Comparison of ENCODE assay signal across 10 mouse cellular contexts in the genomic region with DNA sequence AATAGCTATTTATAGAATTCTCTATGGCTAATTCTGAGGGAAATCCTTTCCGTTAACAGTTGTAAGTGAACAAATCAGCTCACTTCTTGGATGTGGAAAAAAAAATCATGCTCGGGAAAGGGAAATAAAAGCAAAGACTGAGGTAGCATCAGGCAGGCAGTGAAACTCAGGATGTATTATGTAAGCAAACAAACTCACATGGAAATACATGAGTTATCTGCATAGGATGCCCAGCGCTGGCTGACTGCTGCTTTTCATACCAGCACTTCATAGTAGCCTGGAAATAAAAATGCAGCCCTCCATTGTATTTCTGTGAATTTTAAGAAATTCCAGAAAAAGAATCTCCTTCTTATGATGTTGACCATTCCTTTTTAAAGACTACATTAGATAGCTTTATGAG.
DNase-seq lines count a peak whose midpoint lies in the region; ATAC-seq lines count a peak whose summit lies in the region.
"Had no signal": no experiment of that assay in that cellular context is flagged by ENCODE, and none has a peak within 500 bp of the region (broad histone marks: within the 10 kb centered on the region; RNA-seq: fewer than 3 reads in every experiment).

No protein-coding gene starts in this region.

- H3K27me3 ChIP-seq in heart, embryonic 14.5 days (ENCODE audit: control insufficient read depth, insufficient read depth, low read length), result no peaks in the 10 kb centered on the region
- no peaks in the 10 kb centered on the region for H3K27me3 ChIP-seq in midbrain, embryonic 13.5 days
- H3K27me3 ChIP-seq in midbrain, embryonic 15.5 days (replicated peaks), result no peaks in the 10 kb centered on the region
- no peaks in the 10 kb centered on the region for H3K27me3 ChIP-seq in limb, embryonic 12.5 days

- peak overlapping the region; percentile 45 to 95; a peak in 3 of 4 replicates for H3K27ac ChIP-seq in heart, embryonic 14.5 days (replicated peaks in 1 of 2; ENCODE audit: control insufficient read depth in 1 of 2, insufficient read depth in 1 of 2, low read depth in 2 of 2, low read length in 2 of 2)
- H3K27ac ChIP-seq in midbrain, embryonic 13.5 days, result no peak overlapping the region
- no peak overlapping the region for H3K27ac ChIP-seq in midbrain, embryonic 15.5 days
- H3K27ac ChIP-seq in limb, embryonic 12.5 days, result no peak overlapping the region

- peak overlapping the region; percentile 85 for H3K9ac ChIP-seq in heart, embryonic 14.5 days (ENCODE audit: low read length)
- H3K9ac ChIP-seq in midbrain, embryonic 13.5 days (replicated peaks), result no peak overlapping the region
- H3K9ac ChIP-seq in midbrain, embryonic 15.5 days, result no peak overlapping the region
- no peak overlapping the region for H3K9ac ChIP-seq in limb, embryonic 12.5 days (replicated peaks)

- no peaks in the 10 kb centered on the region for H3K9me3 ChIP-seq in heart, embryonic 14.5 days (ENCODE audit: control insufficient read depth, low read length)
- H3K9me3 ChIP-seq in midbrain, embryonic 13.5 days, result no peaks in the 10 kb centered on the region
- no peaks in the 10 kb centered on the region for H3K9me3 ChIP-seq in midbrain, embryonic 15.5 days
- H3K9me3 ChIP-seq in limb, embryonic 12.5 days, result no peaks in the 10 kb centered on the region

- DNase-seq in heart, postnatal 10 days, result no peak
- DNase-seq in urinary bladder, adult 18-20 months (ENCODE audit: low spot score in 2 of 2), result no peak
- DNase-seq in layer of hippocampus, adult 8-10 months (ENCODE audit: low spot score in 2 of 2), result no peak
- no peak for DNase-seq in cerebellum, postnatal 36 days
- DNase-seq: retina, postnatal 1 day; thymus, postnatal 25 days had no signal

- H3K36me3 ChIP-seq in heart, embryonic 14.5 days (ENCODE audit: control insufficient read depth, insufficient read depth, low read length), result no peaks in the 10 kb centered on the region
- no peaks in the 10 kb centered on the region for H3K36me3 ChIP-seq in midbrain, embryonic 13.5 days
- no peaks in the 10 kb centered on the region for H3K36me3 ChIP-seq in midbrain, embryonic 15.5 days (replicated peaks)
- no peaks in the 10 kb centered on the region for H3K36me3 ChIP-seq in limb, embryonic 12.5 days

- peaks cover 2 to 25% of the 10 kb centered on the region in 2 experiments for H3K4me1 ChIP-seq in heart, embryonic 14.5 days (ENCODE audit: control insufficient read depth in 2 of 2, insufficient read depth in 2 of 2, low read length in 2 of 2)
- H3K4me1 ChIP-seq in midbrain, embryonic 13.5 days (replicated peaks), result peaks cover 27% of the 10 kb centered on the region
- H3K4me1 ChIP-seq in midbrain, embryonic 15.5 days, result peaks cover 15% of the 10 kb centered on the region
- H3K4me1 ChIP-seq in limb, embryonic 12.5 days (replicated peaks), result peaks cover 10% of the 10 kb centered on the region; the same call in 1 of the 2 replicates

- peak overlapping the region; percentile 26 to 58; a peak in 3 of 4 replicates for H3K4me3 ChIP-seq in heart, embryonic 14.5 days (ENCODE audit: control insufficient read depth in 1 of 2, insufficient read depth in 1 of 2, low read depth in 1 of 2, low read length in 2 of 2)
- H3K4me3 ChIP-seq in midbrain, embryonic 13.5 days (replicated peaks), result 0 out of 2 replicates have a peak overlapping the region, but pooled peaks have one; percentile 8
- H3K4me3 ChIP-seq in midbrain, embryonic 15.5 days, result no peak overlapping the region
- H3K4me3 ChIP-seq in limb, embryonic 12.5 days (replicated peaks), result peak overlapping the region; percentile 23

- 3% methylated on average over 3 of the region's 3 CpGs for WGBS in heart, embryonic 14.5 days
- 63% methylated on average over 3 of the region's 3 CpGs for WGBS in midbrain, embryonic 13.5 days
- 57% methylated on average over 3 of the region's 3 CpGs for WGBS in midbrain, embryonic 15.5 days
- 38% methylated on average over 3 of the region's 3 CpGs for WGBS in limb, embryonic 12.5 days

- H3K4me2 ChIP-seq in heart, embryonic 14.5 days (ENCODE audit: low read length), result peak overlapping the region; percentile 73
- H3K4me2 ChIP-seq in midbrain, embryonic 13.5 days (replicated peaks), result no peak overlapping the region
- H3K4me2 ChIP-seq in midbrain, embryonic 15.5 days, result no peak overlapping the region
- H3K4me2 ChIP-seq in limb, embryonic 12.5 days, result peak overlapping the region; percentile 82

- no peak for ATAC-seq in heart, embryonic 14.5 days (ENCODE audit: insufficient number of reproducible peaks, insufficient read depth, low FRiP score, low read depth)
- no peak for ATAC-seq in midbrain, embryonic 13.5 days
- ATAC-seq in midbrain, embryonic 15.5 days (replicated peaks), result no peak
- ATAC-seq in limb, embryonic 12.5 days (ENCODE audit: insufficient number of reproducible peaks, insufficient read depth, low FRiP score, low TSS enrichment, low read depth), result no peak

- intact Hi-C loops in heart, postnatal 10 days (cut with DNase I), result loop anchor here (2.0 to 5.0 kb wide), 2 partner anchors 48 to 70 kb away; no protein-coding TSS in a partner anchor

Comparison
In these comparisons a context has a peak if more than half of its experiments do, and no peak if none do; other contexts are left out.
1. H3K27ac ChIP-seq: peak in heart, embryonic 14.5 days (2 of 2); none in midbrain, embryonic 13.5 days (single experiment), midbrain, embryonic 15.5 days (single experiment) and limb, embryonic 12.5 days (single experiment).
2. H3K4me2 ChIP-seq: peak in heart, embryonic 14.5 days (single experiment) and limb, embryonic 12.5 days (single experiment); none in midbrain, embryonic 13.5 days (single experiment) and midbrain, embryonic 15.5 days (single experiment).